Mouse (Mus musculus): ENCODE results near the gene Glrx2. TPM values are rescaled to one million over a fixed set of nuclear protein-coding genes. Genes with fewer than 3 reads are reported as not detected.

Glrx2 gene
- polyA plus RNA-seq, 1 experiment = 9.5 TPM

GRCm38 (mm10) chr1:143730899-143731298 lies 14.8 kb downstream of the Glrx2 start:
- H3K27me3 ChIP-seq (ENCODE audit: control insufficient read depth, insufficient read depth, low read length) = no peaks in the 10 kb centered on the region
- H3K4me1 ChIP-seq (ENCODE audit: control insufficient read depth, insufficient read depth, insufficient read length) = no peaks in the 10 kb centered on the region
- no peak overlapping the region for H3K27ac ChIP-seq (ENCODE audit: insufficient read depth, low read length)
- H3K36me3 ChIP-seq (ENCODE audit: control insufficient read depth, insufficient read depth, low read length) = no peaks in the 10 kb centered on the region
- 67% methylated on average over 2 of the region's 2 CpGs for WGBS
- H3K4me3 ChIP-seq (ENCODE audit: extremely low read depth, insufficient read depth, insufficient read length) = no peak overlapping the region
- DNase-seq (ENCODE audit: low read depth in 1 of 2, low spot score in 2 of 2) = peak in 1 of 2 experiments; percentile 30
- TF ChIP-seq POLR2A (IDR thresholded peaks at IDR 0.05; ENCODE audit: low read depth, low read length) = no peak
- TF ChIP-seq CTCF (IDR thresholded peaks at IDR 0.05; ENCODE audit: extremely low read depth, insufficient read depth, insufficient read length, insufficient replicate concordance) = peak; percentile 4; the same call in 1 of the 2 replicates

GRCm38 (mm10) chr1:143731691-143732090 lies 15.6 kb downstream of the Glrx2 start:
- H3K27me3 ChIP-seq (ENCODE audit: control insufficient read depth, insufficient read depth, low read length) = no peaks in the 10 kb centered on the region
- no peak overlapping the region for H3K4me3 ChIP-seq (ENCODE audit: extremely low read depth, insufficient read depth, insufficient read length)
- DNase-seq (ENCODE audit: low read depth in 1 of 2, low spot score in 2 of 2) = no peak
- TF ChIP-seq POLR2A (IDR thresholded peaks at IDR 0.05; ENCODE audit: low read depth, low read length) (no peak), CTCF (IDR thresholded peaks at IDR 0.05; ENCODE audit: extremely low read depth, insufficient read depth, insufficient read length, insufficient replicate concordance) (no peak)
- 76% methylated on average over 4 of the region's 4 CpGs for WGBS
- H3K27ac ChIP-seq (ENCODE audit: insufficient read depth, low read length) = no peak overlapping the region
- no peaks in the 10 kb centered on the region for H3K4me1 ChIP-seq (ENCODE audit: control insufficient read depth, insufficient read depth, insufficient read length)
- H3K36me3 ChIP-seq (ENCODE audit: control insufficient read depth, insufficient read depth, low read length) = no peaks in the 10 kb centered on the region

- DNase-seq (ENCODE audit: low read depth in 1 of 2, low spot score in 2 of 2) = no peak
- Histone ChIP-seq H3K36me3 (ENCODE audit: control insufficient read depth, insufficient read depth, low read length) (no peaks in the 10 kb centered on the region), H3K4me1 (ENCODE audit: control insufficient read depth, insufficient read depth, insufficient read length) (no peaks in the 10 kb centered on the region), H3K27ac (ENCODE audit: insufficient read depth, low read length) (no peak overlapping the region), H3K4me3 (ENCODE audit: extremely low read depth, insufficient read depth, insufficient read length) (no peak overlapping the region), H3K27me3 (ENCODE audit: control insufficient read depth, insufficient read depth, low read length) (no peaks in the 10 kb centered on the region)
- WGBS = 90% methylated on average over 5 of the region's 5 CpGs
- TF ChIP-seq POLR2A (IDR thresholded peaks at IDR 0.05; ENCODE audit: low read depth, low read length) = no peak
- no peak for TF ChIP-seq CTCF (IDR thresholded peaks at IDR 0.05; ENCODE audit: extremely low read depth, insufficient read depth, insufficient read length, insufficient replicate concordance)
Measured at GRCm38 (mm10) chr1:143733914-143734410, 17.8 kb downstream of the Glrx2 start.

- TF ChIP-seq CTCF (IDR thresholded peaks at IDR 0.05; ENCODE audit: extremely low read depth, insufficient read depth, insufficient read length, insufficient replicate concordance) (no peak), POLR2A (IDR thresholded peaks at IDR 0.05; ENCODE audit: low read depth, low read length) (no peak)
- 7% methylated on average over 11 of the region's 11 CpGs for WGBS
- no peaks in the 10 kb centered on the region for H3K27me3 ChIP-seq (ENCODE audit: control insufficient read depth, insufficient read depth, low read length)
- DNase-seq (ENCODE audit: low read depth in 1 of 2, low spot score in 2 of 2) = peak in 1 of 2 experiments; percentile 27
- H3K36me3 ChIP-seq (ENCODE audit: control insufficient read depth, insufficient read depth, low read length) = peaks cover 3% of the 10 kb centered on the region; the same call in 1 of the 2 replicates
- peak overlapping the region; percentile 85 for H3K4me3 ChIP-seq (ENCODE audit: extremely low read depth, insufficient read depth, insufficient read length)
- H3K4me1 ChIP-seq (ENCODE audit: control insufficient read depth, insufficient read depth, insufficient read length) = peaks cover 3% of the 10 kb centered on the region; the same call in 1 of the 2 replicates
- peak overlapping the region; percentile 33; the same call in 1 of the 2 replicates for H3K27ac ChIP-seq (ENCODE audit: insufficient read depth, low read length)
Measured at GRCm38 (mm10) chr1:143738811-143739210, 22.7 kb downstream of the Glrx2 start.

GRCm38 (mm10) chr1:143739361-143740350 lies 23.5 kb downstream of the Glrx2 start:
- Histone ChIP-seq H3K27ac (ENCODE audit: insufficient read depth, low read length) (peak overlapping the region; percentile 59), H3K36me3 (ENCODE audit: control insufficient read depth, insufficient read depth, low read length) (peaks cover 3% of the 10 kb centered on the region), H3K4me3 (ENCODE audit: extremely low read depth, insufficient read depth, insufficient read length) (peak overlapping the region; percentile 85), H3K4me1 (ENCODE audit: control insufficient read depth, insufficient read depth, insufficient read length) (peaks cover 3% of the 10 kb centered on the region; the same call in 1 of the 2 replicates), H3K27me3 (ENCODE audit: control insufficient read depth, insufficient read depth, low read length) (no peaks in the 10 kb centered on the region)
- peak; percentile 75 to 92 for DNase-seq (ENCODE audit: low read depth in 1 of 2, low spot score in 2 of 2)
- TF ChIP-seq POLR2A (IDR thresholded peaks at IDR 0.05; ENCODE audit: low read depth, low read length) (peak; percentile 37; the same call in 1 of the 2 replicates), CTCF (IDR thresholded peaks at IDR 0.05; ENCODE audit: extremely low read depth, insufficient read depth, insufficient read length, insufficient replicate concordance) (no peak)
- WGBS = 1% methylated on average over 69 of the region's 71 CpGs

- peaks cover 7% of the 10 kb centered on the region for H3K36me3 ChIP-seq (ENCODE audit: control insufficient read depth, insufficient read depth, low read length)
- no peak overlapping the region for H3K4me3 ChIP-seq (ENCODE audit: extremely low read depth, insufficient read depth, insufficient read length)
- no peaks in the 10 kb centered on the region for H3K27me3 ChIP-seq (ENCODE audit: control insufficient read depth, insufficient read depth, low read length)
- peaks cover 3% of the 10 kb centered on the region; the same call in 1 of the 2 replicates for H3K4me1 ChIP-seq (ENCODE audit: control insufficient read depth, insufficient read depth, insufficient read length)
- WGBS = 90% methylated on average over 10 of the region's 10 CpGs
- DNase-seq (ENCODE audit: low read depth in 1 of 2, low spot score in 2 of 2) = no peak
- no peak for TF ChIP-seq CTCF (IDR thresholded peaks at IDR 0.05; ENCODE audit: extremely low read depth, insufficient read depth, insufficient read length, insufficient replicate concordance)
- TF ChIP-seq POLR2A (IDR thresholded peaks at IDR 0.05; ENCODE audit: low read depth, low read length) = no peak
- H3K27ac ChIP-seq (ENCODE audit: insufficient read depth, low read length) = no peak overlapping the region
Measured at GRCm38 (mm10) chr1:143740581-143740980, 24.4 kb downstream of the Glrx2 start.
